Mouse (Mus musculus): ENCODE measurements at regions not wholly inside any gene's neighbourhood (a gene's known extent, or its start where the extent isn't known, plus 50 kb on each side); places are given as distances from the start of the nearest gene placed in this dataset.

GRCm38 (mm10) chr7:133441661-133442060 lies 160.3 kb downstream of the Tex36 start:
- Histone ChIP-seq H3K79me2 (ENCODE audit: control insufficient read depth, insufficient read depth) (no peaks in the 10 kb centered on the region), H3K27me3 (ENCODE audit: control insufficient read depth, insufficient read depth, insufficient read length) (peaks cover 6% of the 10 kb centered on the region), H3ac (ENCODE audit: control insufficient read depth, insufficient read length) (no peak overlapping the region), H3K4me2 (ENCODE audit: low read depth) (no peak overlapping the region), H3K4me3 (no peak overlapping the region), H3K36me3 (ENCODE audit: control insufficient read depth, insufficient read depth) (no peaks in the 10 kb centered on the region)
- TF ChIP-seq SRF (IDR thresholded peaks at IDR 0.05; ENCODE audit: control insufficient read depth, insufficient read length, low read depth) (no peak), CEBPB (IDR thresholded peaks at IDR 0.05; ENCODE audit: insufficient read depth, poor library complexity, severe bottlenecking) (no peak), REST (IDR thresholded peaks at IDR 0.05; ENCODE audit: insufficient read depth, insufficient read length) (no peak), TCF12 (IDR thresholded peaks at IDR 0.05; ENCODE audit: insufficient read depth, poor library complexity, severe bottlenecking) (no peak)

GRCm38 (mm10) chr7:133441169-133441568 lies 160.8 kb downstream of the Tex36 start:
- no peaks in the 10 kb centered on the region for H3K79me2 ChIP-seq (ENCODE audit: control insufficient read depth, insufficient read depth)
- no peaks in the 10 kb centered on the region for H3K36me3 ChIP-seq (ENCODE audit: control insufficient read depth, insufficient read depth)
- peaks cover 6% of the 10 kb centered on the region for H3K27me3 ChIP-seq (ENCODE audit: control insufficient read depth, insufficient read depth, insufficient read length)
- no peak overlapping the region for H3K4me2 ChIP-seq (ENCODE audit: low read depth)
- H3K4me3 ChIP-seq, result no peak overlapping the region
- TF ChIP-seq REST (IDR thresholded peaks at IDR 0.05; ENCODE audit: insufficient read depth, insufficient read length) (no peak), POLR2AphosphoS2 (IDR thresholded peaks at IDR 0.05; ENCODE audit: insufficient read length, low read depth) (no peak), MYOG (IDR thresholded peaks at IDR 0.05; ENCODE audit: control insufficient read depth in 1 of 3, insufficient read depth in 1 of 3, insufficient read length in 2 of 3, low read depth in 2 of 3) (no peak), MYOD1 (IDR thresholded peaks at IDR 0.05; ENCODE audit: control insufficient read depth in 1 of 3, insufficient read length in 2 of 3, low read depth in 2 of 3) (no peak), E2F4 (IDR thresholded peaks at IDR 0.05; ENCODE audit: insufficient read depth) (no peak), CEBPB (IDR thresholded peaks at IDR 0.05; ENCODE audit: insufficient read depth, poor library complexity, severe bottlenecking) (no peak), USF1 (IDR thresholded peaks at IDR 0.05; ENCODE audit: low read depth) (no peak), TCF3 (IDR thresholded peaks at IDR 0.05; ENCODE audit: insufficient read length, low read depth) (no peak), TCF12 (IDR thresholded peaks at IDR 0.05; ENCODE audit: insufficient read depth, poor library complexity, severe bottlenecking) (no peak), POLR2A (IDR thresholded peaks at IDR 0.05; ENCODE audit: insufficient read length, low read depth) (no peak)
- H3ac ChIP-seq (ENCODE audit: control insufficient read depth, insufficient read length), result no peak overlapping the region

- Histone ChIP-seq H3K4me2 (ENCODE audit: low read depth) (no peak overlapping the region), H3K36me3 (ENCODE audit: control insufficient read depth, insufficient read depth) (no peaks in the 10 kb centered on the region), H3K79me2 (ENCODE audit: control insufficient read depth, insufficient read depth) (no peaks in the 10 kb centered on the region), H3ac (ENCODE audit: control insufficient read depth, insufficient read length) (no peak overlapping the region), H3K4me3 (no peak overlapping the region), H3K27me3 (ENCODE audit: control insufficient read depth, insufficient read depth, insufficient read length) (peaks cover 6% of the 10 kb centered on the region)
- TF ChIP-seq REST (IDR thresholded peaks at IDR 0.05; ENCODE audit: insufficient read depth, insufficient read length), result no peak
- TF ChIP-seq MYOD1 (IDR thresholded peaks at IDR 0.05; ENCODE audit: control insufficient read depth in 1 of 3, insufficient read length in 2 of 3, low read depth in 2 of 3), result no peak
- TF ChIP-seq SRF (IDR thresholded peaks at IDR 0.05; ENCODE audit: control insufficient read depth, insufficient read length, low read depth), result no peak
- no peak for TF ChIP-seq POLR2A (IDR thresholded peaks at IDR 0.05; ENCODE audit: insufficient read length, low read depth)
- TF ChIP-seq TCF12 (IDR thresholded peaks at IDR 0.05; ENCODE audit: insufficient read depth, poor library complexity, severe bottlenecking), result no peak
- no peak for TF ChIP-seq MYOG (IDR thresholded peaks at IDR 0.05; ENCODE audit: control insufficient read depth in 1 of 3, insufficient read depth in 1 of 3, insufficient read length in 2 of 3, low read depth in 2 of 3)
- no peak for TF ChIP-seq POLR2AphosphoS2 (IDR thresholded peaks at IDR 0.05; ENCODE audit: insufficient read length, low read depth)
- TF ChIP-seq MAX (IDR thresholded peaks at IDR 0.05; ENCODE audit: low read depth), result no peak
- TF ChIP-seq TCF3 (IDR thresholded peaks at IDR 0.05; ENCODE audit: insufficient read length, low read depth), result no peak
- TF ChIP-seq E2F4 (IDR thresholded peaks at IDR 0.05; ENCODE audit: insufficient read depth), result no peak
- no peak for TF ChIP-seq USF1 (IDR thresholded peaks at IDR 0.05; ENCODE audit: low read depth)
- TF ChIP-seq CEBPB (IDR thresholded peaks at IDR 0.05; ENCODE audit: insufficient read depth, poor library complexity, severe bottlenecking), result no peak
Measured at GRCm38 (mm10) chr7:133440711-133441110, 161.2 kb downstream of the Tex36 start.

GRCm38 (mm10) chr7:133440086-133440485 lies 161.9 kb downstream of the Tex36 start:
- no peak for TF ChIP-seq MAX (IDR thresholded peaks at IDR 0.05; ENCODE audit: low read depth)
- no peak for TF ChIP-seq POLR2A (IDR thresholded peaks at IDR 0.05; ENCODE audit: insufficient read length, low read depth)

GRCm38 (mm10) chr7:133438631-133439030 lies 163.3 kb downstream of the Tex36 start:
- TF ChIP-seq MYOD1 (IDR thresholded peaks at IDR 0.05; ENCODE audit: control insufficient read depth in 1 of 3, insufficient read length in 2 of 3, low read depth in 2 of 3) (no peak), TCF3 (IDR thresholded peaks at IDR 0.05; ENCODE audit: insufficient read length, low read depth) (no peak)
- Histone ChIP-seq H3K27me3 (ENCODE audit: control insufficient read depth, insufficient read depth, insufficient read length) (no peaks in the 10 kb centered on the region), H3ac (ENCODE audit: control insufficient read depth, insufficient read length) (no peak overlapping the region), H3K36me3 (ENCODE audit: control insufficient read depth, insufficient read depth) (no peaks in the 10 kb centered on the region), H3K4me2 (ENCODE audit: low read depth) (no peak overlapping the region), H3K79me2 (ENCODE audit: control insufficient read depth, insufficient read depth) (no peaks in the 10 kb centered on the region), H3K4me3 (no peak overlapping the region)

More at GRCm38 (mm10) chr7:133440086-133440485, 161.9 kb downstream of the Tex36 start:
- no peak overlapping the region for H3ac ChIP-seq (ENCODE audit: control insufficient read depth, insufficient read length)
- H3K4me3 ChIP-seq, result no peak overlapping the region
- no peaks in the 10 kb centered on the region for H3K36me3 ChIP-seq (ENCODE audit: control insufficient read depth, insufficient read depth)
- H3K27me3 ChIP-seq (ENCODE audit: control insufficient read depth, insufficient read depth, insufficient read length), result peaks cover 3% of the 10 kb centered on the region
- H3K4me2 ChIP-seq (ENCODE audit: low read depth), result no peak overlapping the region
- no peaks in the 10 kb centered on the region for H3K79me2 ChIP-seq (ENCODE audit: control insufficient read depth, insufficient read depth)
